Mouse (Mus musculus) ES-Bruce4 (cell line): ENCODE measurements around the gene Ccdc69. TPM values are rescaled to one million over a fixed set of nuclear protein-coding genes. Genes with fewer than 3 reads are reported as not detected.

Source experiments
- H3K27ac ChIP-seq: 2 replicates; pipeline ENCODE4 v1.5.1; 2012; ENCODE audit warnings: low read length, inconsistent platforms; ENCODE audit not compliant: insufficient read depth
- H3K27me3 ChIP-seq: 2 replicates; pipeline ENCODE4 v1.6.1; 2012; ENCODE audit warnings: mild to moderate bottlenecking, low read length, inconsistent platforms; ENCODE audit not compliant: control insufficient read depth, poor library complexity, insufficient read depth, severe bottlenecking
- H3K36me3 ChIP-seq: 2 replicates; pipeline ENCODE4 v1.6.1; 2012; ENCODE audit warnings: inconsistent platforms, mild to moderate bottlenecking, low read length, moderate library complexity; ENCODE audit not compliant: control insufficient read depth, poor library complexity, insufficient read depth, severe bottlenecking
- H3K4me1 ChIP-seq: one replicate; pipeline ENCODE4 v1.8.1; 2011; ENCODE audit warnings: low read length; ENCODE audit not compliant: control insufficient read depth, insufficient read depth
- H3K4me3 ChIP-seq: 2 replicates; pipeline ENCODE4 v1.5.1; 2011; ENCODE audit warnings: low read depth, mild to moderate bottlenecking, low read length
- H3K9ac ChIP-seq: 2 replicates; pipeline ENCODE4 v1.6.1; 2012; ENCODE audit warnings: low read depth, mild to moderate bottlenecking, inconsistent platforms; ENCODE audit not compliant: poor library complexity, severe bottlenecking
- H3K9me3 ChIP-seq: replicated peaks from 2 replicates; pipeline ENCODE4 v1.6.1; 2012; ENCODE audit warnings: mild to moderate bottlenecking, low read length, inconsistent platforms; ENCODE audit not compliant: control insufficient read depth, poor library complexity, insufficient read depth, severe bottlenecking
- CTCF ChIP-seq: IDR thresholded peaks from one replicate; pipeline ENCODE4 v1.8.1; 2011; ENCODE audit warnings: low read depth, low read length
- EP300 ChIP-seq: IDR thresholded peaks from 2 replicates; pipeline ENCODE4 v1.6.1; 2011; ENCODE audit warnings: low read depth, low read length; ENCODE audit not compliant: insufficient read depth
- POLR2A ChIP-seq: IDR thresholded peaks from one replicate; pipeline ENCODE4 v1.8.1; 2011; ENCODE audit warnings: low read length; ENCODE audit not compliant: insufficient read depth
- polyA plus RNA-seq: library from polyadenylated mRNA; stranded (reverse); fragments of >200 nt; gene quantifications from 2 replicates; pipeline ENCODE4 v1.2.4, GENCODE M21; 2011; ENCODE audit warnings: low read depth; ENCODE audit not compliant: missing spikeins, insufficient read depth, insufficient read length

Ccdc69 gene
- polyA plus RNA-seq, 1 experiment = not detected

GRCm38 (mm10) chr11:55076234-55076633 lies 1.7 kb downstream of the Ccdc69 start:
- Histone ChIP-seq H3K4me3 (no peak overlapping the region), H3K9ac (no peak overlapping the region), H3K4me1 (peaks cover 2% of the 10 kb centered on the region), H3K27me3 (0 out of 2 replicates have a peak, but pooled peaks cover 3% of the 10 kb centered on the region), H3K36me3 (no peaks in the 10 kb centered on the region), H3K9me3 (no peaks in the 10 kb centered on the region), H3K27ac (no peak overlapping the region)
- TF ChIP-seq POLR2A (no peak), CTCF (no peak), EP300 (no peak)

DNA sequence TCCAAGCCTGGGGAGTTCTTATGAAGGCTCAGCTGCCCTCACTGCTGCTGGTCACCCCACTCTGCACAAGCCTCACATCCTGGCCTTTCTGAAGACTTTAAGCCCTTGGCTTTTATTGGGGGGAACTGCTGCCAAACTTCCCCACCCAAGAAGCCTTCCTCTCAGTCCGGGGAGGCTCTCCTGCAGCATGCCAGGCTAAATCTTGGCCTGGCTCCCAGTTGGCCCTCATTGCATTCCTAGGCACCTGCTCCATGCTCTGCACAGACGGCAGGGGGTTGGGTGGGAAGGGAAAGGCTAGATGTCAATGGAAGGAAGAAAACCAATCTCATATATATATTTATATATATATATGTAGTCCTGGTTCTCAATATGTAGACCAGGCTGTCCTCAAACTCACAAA lies 2.3 kb downstream of the Ccdc69 start:
- Histone ChIP-seq H3K36me3 (no peaks in the 10 kb centered on the region), H3K9me3 (no peaks in the 10 kb centered on the region), H3K27ac (no peak overlapping the region), H3K4me1 (peaks cover 2% of the 10 kb centered on the region), H3K27me3 (0 out of 2 replicates have a peak, but pooled peaks cover 3% of the 10 kb centered on the region), H3K9ac (no peak overlapping the region), H3K4me3 (no peak overlapping the region)
- TF ChIP-seq POLR2A (no peak), CTCF (no peak), EP300 (no peak)

- TF ChIP-seq CTCF = no peak
- TF ChIP-seq POLR2A = no peak
- TF ChIP-seq EP300 = no peak
- no peak overlapping the region for H3K9ac ChIP-seq
- no peaks in the 10 kb centered on the region for H3K4me1 ChIP-seq
- H3K27ac ChIP-seq = no peak overlapping the region
- H3K4me3 ChIP-seq = no peak overlapping the region
- H3K36me3 ChIP-seq = no peaks in the 10 kb centered on the region
- H3K27me3 ChIP-seq = no peaks in the 10 kb centered on the region
- H3K9me3 ChIP-seq = no peaks in the 10 kb centered on the region
Observed at GRCm38 (mm10) chr11:55073191-55073590, 4.7 kb downstream of the Ccdc69 start.

DNA sequence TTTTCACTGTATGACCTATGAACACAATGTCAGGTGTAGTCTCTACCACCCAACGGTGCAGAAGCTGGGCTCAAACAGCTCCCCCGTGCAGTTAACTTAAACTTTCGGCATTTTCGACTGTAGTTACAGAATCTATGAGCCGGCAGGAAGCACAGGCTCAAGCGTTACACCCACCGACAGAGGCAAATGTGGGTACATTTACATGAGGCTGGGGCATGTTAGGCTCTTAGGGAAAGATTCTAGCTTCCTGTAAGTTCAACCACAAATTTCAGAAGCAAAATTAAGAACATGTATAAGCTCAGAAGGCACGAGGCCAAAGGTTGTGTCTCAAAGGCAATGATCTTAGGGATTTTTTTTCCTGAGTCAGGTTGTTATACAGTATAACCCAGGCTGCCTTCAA lies 5.5 kb downstream of the Ccdc69 start:
- H3K9ac ChIP-seq = no peak overlapping the region
- no peaks in the 10 kb centered on the region for H3K9me3 ChIP-seq
- TF ChIP-seq CTCF = no peak
- TF ChIP-seq EP300 = no peak
- no peak for TF ChIP-seq POLR2A
- H3K27me3 ChIP-seq = no peaks in the 10 kb centered on the region
- no peaks in the 10 kb centered on the region for H3K36me3 ChIP-seq
- no peak overlapping the region for H3K27ac ChIP-seq
- no peaks in the 10 kb centered on the region for H3K4me1 ChIP-seq
- no peak overlapping the region for H3K4me3 ChIP-seq

- no peaks in the 10 kb centered on the region for H3K4me1 ChIP-seq
- H3K27ac ChIP-seq = no peak overlapping the region
- TF ChIP-seq CTCF = no peak
- TF ChIP-seq EP300 = no peak
- TF ChIP-seq POLR2A = no peak
- no peaks in the 10 kb centered on the region for H3K36me3 ChIP-seq
- no peak overlapping the region for H3K4me3 ChIP-seq
- H3K27me3 ChIP-seq = no peaks in the 10 kb centered on the region
- no peaks in the 10 kb centered on the region for H3K9me3 ChIP-seq
- no peak overlapping the region for H3K9ac ChIP-seq
Observed at GRCm38 (mm10) chr11:55071344-55071743, 6.6 kb downstream of the Ccdc69 start.

DNA sequence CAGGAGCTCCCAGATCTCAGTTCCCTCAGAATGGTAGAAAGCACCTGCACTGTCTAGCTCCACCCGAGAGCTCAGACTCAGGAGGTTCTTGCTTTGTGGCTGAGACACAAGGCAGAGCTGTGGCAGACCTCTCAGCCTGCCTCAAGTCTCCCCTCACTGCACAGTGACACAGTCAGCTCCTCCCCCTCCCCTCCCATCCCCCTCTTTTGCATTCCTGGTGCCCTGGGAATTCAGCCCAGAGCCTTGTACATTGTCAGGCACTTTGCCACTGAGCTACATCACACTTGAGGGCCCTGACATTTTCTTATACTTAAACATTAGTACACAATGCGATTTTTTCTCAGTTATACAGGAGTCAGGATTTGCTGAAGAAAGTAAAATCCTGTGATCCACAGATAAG lies 8.9 kb downstream of the Ccdc69 start:
- H3K36me3 ChIP-seq = no peaks in the 10 kb centered on the region
- H3K9ac ChIP-seq = no peak overlapping the region
- TF ChIP-seq CTCF (no peak), EP300 (no peak), POLR2A (no peak)
- H3K27me3 ChIP-seq = no peaks in the 10 kb centered on the region
- no peak overlapping the region for H3K4me3 ChIP-seq
- no peaks in the 10 kb centered on the region for H3K9me3 ChIP-seq
- no peaks in the 10 kb centered on the region for H3K4me1 ChIP-seq
- H3K27ac ChIP-seq = no peak overlapping the region
